Mouse (Mus musculus) right cerebral cortex, postnatal 10 days (tissue): ENCODE measurements around the gene Snap23.
"Not testable (repeated sequence)": the region's sequence is repeated elsewhere in the genome, so short reads cannot be mapped to it uniquely, and the experiment has no call there.

Experiments used
- DNase-seq, 2 experiments: peaks; one replicate each; pipeline ENCODE4 v3.0.0; 2021; ENCODE audit warnings: low spot score in 2 of 2

Snap23 gene

DNA sequence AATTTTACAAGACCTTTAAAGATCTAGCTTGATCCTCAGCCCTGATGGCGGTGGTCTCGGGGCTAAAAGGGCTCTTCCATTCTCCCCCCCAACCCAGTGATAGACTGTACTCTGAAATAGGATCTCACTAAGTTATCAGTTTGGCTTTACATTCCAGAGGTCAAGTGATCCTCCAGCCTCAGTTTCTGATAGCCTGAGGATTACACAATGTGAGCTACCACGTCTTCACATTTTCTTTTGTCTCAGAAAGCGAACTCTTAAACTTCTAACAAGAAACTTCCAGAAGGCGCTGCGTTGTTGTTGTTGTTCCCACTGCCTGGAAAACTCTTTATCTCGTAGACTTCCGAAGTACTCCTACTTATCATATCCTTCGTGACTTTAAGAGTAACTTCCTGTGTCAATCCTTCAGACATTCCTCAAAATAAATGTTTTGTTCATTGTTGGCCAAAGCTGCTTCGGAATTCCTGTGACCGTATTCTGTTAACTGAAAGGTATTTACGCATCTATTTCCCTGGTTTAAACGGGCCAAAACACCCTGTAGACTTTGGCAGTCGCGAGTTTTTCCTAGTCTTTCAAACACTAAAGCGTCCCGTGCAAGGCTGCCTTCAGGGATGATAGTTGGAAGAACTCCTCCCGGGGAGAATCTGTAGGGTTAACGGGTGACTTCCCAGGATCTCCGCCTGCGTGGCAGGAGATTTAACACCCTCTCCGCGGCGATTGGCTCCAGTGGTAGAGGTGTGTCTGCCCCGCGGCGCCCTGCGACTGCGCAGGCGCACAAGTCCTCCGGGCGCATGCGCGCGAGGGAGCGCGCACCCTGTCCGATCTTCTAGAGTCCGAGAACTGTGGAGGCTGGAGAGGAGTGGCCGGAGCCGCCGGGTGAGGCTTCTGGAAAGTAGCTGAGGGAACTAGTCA, at the start of gene Snap23:
Snap23 (plus strand) TSS at position 786 of the 912 bp plus-strand sequence.
- DNase-seq = peak; percentile 96

DNA sequence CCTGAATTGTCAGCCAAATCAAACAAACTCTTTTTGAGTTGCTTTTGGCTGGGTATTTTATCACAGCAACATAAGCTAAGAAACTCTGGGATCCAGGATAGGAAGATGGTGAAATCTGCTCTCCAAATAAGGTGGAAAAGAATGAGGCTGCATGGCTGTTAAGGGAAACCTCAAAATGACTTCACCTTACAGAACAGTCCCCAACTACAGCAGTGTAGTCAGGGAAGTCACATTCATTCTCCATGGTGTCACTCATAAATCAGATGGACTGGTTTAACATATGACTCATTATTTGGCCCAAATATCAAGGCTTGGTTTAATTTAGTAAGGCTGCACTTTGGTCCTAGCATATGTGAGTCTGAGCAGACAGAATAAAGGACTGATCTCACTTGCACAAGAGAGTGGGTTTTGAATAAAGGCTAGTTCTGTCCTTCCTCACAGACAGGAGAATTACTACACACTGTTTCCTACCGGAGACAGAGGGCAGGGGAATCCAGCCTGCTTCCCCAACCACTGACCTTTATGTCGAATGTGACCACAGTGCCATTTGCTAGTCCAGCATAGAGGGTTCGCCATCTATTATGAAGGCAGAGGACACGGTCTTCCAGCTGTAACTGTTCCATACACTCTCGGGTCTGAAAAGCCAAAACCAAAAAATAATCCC, 48.8 kb upstream of the Snap23 start:
- DNase-seq = no peak

DNA sequence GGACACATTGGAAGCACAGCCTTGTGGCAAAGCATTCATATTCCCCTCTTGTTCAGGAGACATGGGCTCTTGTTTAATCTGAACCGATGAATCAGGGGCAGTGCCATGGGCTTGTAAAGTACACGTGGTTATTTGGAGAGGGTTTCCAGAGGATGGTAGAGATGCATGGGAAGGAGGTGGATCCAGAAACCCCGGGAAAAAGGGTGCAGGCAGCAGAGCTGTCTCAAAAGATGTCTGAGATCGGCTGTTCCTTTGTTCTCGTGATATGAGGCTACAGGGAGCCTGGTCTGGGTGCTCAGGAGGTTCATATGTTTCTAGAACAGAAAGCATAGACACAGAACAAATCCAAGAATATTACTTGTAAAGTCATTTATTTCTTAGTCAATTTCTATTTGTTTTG, 40.7 kb upstream of the Snap23 start:
- no peak for DNase-seq

DNA sequence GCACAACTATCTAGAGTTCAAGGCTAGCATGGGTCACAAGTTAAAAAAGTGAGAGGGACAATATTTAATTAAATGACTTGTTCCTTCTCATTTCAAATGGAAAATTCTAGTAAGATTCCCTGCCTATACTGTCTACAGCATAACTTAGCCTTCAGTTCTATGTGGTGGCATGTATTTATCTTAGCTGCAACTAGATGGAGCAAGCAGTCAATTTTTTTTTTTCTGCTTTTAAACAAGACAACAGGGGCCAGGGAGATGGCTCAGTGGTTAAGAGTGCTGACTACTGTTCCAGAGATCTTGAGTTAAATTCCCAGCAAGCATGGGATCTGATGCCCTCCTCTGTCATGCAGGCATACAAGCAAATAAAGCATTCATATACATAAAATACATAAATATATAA, 37.9 kb upstream of the Snap23 start:
- DNase-seq = no peak

DNA sequence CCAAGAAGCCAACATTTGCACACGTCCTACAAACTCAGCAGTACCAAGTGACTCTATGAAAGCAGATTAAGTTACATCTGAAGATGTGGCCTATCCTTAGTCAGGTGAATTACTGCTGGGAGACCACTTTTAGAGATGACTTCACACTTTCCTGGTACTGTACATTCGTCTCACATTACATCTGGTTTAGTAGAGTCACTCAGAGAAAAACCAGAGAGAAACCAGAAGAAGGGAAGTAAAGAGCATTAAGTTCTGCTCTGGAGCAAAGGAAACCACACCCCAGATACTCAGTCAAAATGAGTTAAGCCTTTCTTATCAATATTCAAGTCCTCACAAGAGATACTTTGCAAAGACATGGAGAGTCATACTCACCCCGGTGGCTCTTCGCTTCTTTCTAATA, 36.2 kb upstream of the Snap23 start:
- no peak for DNase-seq

DNA sequence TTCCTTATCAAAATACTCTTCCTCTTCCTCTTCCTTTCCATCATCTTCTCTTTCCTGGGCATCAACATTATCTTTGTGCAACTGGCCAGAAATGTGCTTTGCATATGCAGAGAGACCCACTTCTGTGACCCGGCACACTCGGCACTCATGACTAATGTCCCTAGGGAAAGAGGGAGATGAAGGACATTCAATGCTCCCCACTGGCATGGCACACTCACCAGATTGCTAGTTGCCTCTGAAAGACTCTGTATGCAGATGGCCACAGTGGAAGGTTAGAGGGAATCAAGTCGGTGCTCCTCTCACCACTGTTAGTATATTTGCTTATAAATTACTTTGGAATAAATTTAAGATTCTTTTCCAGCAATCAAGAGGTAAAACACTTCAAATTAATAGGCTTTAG, 28.1 kb upstream of the Snap23 start:
- DNase-seq = no peak

DNA sequence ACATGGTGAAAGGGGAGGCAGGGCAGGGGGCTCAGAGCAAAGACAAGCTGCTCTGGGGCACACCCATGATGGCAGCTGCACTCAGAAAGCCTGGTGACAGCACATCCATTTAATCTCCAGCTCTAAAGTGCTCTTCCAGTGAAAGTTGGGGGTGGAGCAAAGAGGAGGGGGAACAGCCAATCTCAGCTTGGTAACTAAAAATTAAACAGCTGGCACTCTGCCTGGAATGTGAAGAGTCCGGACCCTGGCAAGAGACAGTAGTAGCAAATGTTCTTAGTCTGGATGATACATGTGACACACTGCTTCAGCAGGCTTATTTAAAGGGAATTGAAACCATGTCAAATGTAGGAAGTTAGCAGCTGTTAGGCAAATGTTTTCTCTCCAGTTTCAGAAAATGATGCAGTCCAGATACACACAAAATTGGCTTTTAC, 27.7 kb upstream of the Snap23 start:
- peak; percentile 83 to 92 for DNase-seq

DNA sequence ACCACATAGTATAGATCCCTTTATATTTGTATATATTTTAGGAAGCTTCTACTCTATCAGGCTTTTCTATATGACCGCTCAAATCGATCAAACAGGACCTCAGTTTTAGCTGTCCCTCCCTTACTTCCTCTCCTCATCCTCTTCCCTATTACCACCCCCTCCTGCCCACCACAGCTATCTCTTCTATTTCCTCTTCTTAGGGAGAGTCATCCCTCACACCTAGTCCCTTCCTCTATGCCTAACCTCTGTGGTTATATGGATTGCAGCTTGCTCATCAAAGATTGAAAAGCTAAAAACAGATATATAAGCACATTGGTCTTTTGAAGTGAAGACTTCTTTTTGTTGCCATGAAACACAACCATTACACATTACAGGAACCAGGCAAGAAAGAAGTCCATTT, 22.7 kb upstream of the Snap23 start:
- DNase-seq = no peak

DNA sequence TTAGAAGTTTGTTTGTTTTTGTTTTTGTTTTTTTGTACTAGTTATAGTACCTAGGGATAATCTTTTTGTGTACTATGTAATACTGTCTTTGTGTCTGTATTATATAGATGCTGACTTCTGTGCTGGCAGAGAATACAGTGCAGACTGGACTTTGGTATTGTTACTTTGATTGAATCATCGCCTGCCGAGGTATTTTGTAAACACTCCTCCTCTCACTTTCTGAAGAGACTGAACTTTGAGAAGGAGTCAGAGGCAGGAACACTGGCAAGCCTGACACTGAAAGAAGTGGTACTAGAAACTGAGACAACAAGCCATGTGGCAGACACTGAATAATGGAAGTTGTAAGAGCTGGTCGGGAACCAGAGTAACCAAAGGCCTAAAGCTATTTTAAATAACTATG, 10.6 kb upstream of the Snap23 start:
- DNase-seq = no peak

DNA sequence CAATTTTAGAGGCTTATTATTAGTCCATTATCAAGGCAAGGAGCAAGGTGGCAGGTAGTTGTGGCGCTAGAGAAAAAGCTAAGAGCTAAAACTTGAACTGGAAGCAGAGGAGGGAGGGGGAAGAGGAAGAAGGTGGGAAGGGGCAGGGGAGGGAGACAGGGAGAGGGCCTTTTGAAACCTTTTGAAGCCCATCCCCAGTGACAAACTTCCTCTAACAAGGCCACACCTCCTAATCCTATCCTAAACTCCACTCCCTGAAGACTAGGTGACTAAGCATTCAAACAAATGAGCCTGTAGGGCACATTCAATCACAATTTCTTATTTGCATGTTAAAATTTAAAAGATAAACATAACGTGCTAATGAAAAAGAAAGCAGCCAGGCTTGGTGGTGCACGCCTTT, 8.7 kb upstream of the Snap23 start:
- DNase-seq = no peak

DNA sequence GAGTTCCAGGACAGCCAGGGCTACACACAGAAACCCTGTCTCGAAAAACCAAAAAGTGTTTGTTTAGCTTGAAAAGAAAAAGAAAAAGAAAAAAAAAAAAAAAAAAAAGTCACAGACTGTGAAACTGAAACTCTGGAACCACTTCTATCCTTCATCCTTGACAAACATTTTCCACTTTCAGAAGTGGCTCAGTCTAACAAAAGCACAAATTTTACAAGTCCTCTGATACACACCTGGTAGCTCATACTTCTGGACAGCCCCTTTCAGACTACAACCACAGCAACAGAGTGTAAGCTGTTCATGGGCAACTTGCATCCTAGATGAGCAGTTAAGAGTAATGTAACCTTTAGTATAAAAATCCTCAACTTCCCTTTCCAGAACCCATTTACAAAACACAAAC, 5.9 kb upstream of the Snap23 start:
- DNase-seq = no peak

DNA sequence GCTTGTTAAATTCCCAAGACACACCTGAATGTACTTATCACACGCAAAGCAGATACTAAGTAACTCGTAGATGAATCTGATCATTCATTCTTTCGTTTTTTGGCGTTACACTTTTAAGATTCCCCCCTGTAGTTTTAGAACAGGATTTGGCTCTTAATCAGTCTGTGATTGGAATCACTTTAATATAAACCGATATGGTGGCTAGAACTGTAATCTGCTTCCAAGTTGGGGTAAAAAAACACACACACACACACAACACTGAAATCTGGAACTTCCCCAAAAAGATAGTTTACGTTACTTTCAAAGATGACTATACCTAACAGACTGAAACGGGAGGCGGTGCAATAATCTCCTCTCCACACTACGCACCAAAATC, 4.6 kb upstream of the Snap23 start:
- no peak for DNase-seq

DNA sequence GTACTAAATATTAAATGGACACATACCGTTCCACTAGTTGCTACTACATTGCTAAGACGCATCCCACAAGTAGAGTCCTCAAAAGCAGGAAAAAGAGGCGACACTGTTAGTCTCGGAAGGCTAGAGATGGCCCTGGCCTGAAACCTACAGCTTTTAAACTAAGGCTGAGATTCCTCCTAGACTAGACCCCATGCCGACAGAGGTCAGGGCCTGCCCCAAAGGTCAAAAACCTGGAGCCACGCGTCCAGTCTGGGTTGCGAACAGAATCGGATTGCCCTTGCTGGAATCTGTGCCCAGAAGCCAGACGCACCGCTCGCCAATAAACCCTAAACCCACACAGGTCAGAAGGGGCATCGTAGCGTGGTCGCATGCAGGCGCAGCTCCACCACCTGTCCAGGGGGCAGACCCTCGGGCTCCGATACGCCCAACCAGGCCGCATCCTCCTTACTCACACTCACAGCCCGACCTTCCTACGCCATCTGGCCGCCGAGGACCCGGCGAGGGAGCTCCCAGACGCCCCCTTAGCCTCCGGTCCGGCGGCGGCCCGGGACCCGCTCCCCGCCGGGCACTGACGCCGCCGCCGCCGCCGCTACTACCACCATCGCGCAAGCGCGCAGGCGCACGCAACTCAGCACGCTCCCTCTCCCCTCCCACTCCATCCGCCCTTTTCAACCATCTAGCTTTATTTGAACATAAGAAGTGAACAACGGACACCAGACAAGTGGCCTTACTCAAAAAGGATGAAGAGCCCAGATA, 4.1 kb upstream of the Snap23 start, which contains the start of gene Zfp106:
Zfp106 (minus strand) TSS at position 609 of the 756 bp plus-strand sequence.
- peak; percentile 90 to 91 for DNase-seq

DNA sequence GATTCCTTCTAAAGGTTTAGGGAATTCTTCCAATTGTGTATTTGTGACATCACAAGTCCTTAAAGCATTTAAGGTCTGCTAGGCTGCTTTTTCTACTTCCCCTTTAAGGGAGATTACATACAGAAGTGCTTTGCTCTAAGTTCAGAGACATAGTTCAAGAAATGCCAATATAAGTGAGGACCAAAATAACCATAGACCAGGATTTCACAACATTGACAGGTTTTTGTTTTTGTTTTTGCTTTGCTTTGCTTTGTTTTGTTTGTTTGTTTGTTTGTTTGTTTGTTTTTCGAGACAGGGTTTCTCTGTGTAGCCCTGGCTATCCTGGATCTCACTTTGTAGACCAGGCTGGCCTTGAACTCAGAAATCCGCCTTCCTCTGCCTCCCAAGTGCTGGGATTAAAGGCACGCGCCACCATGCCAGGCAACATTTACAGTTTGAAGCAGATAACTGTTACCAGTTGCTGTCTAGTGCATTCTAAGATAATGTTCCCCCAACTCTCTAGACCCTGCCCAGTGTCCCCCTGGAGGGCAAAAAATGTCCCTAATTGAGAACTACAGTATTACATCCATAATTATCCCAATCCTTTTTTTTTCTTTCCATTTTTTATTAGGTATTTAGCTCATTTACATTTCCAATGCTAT, 2.8 kb upstream of the Snap23 start:
- DNase-seq = not testable (repeated sequence)

DNA sequence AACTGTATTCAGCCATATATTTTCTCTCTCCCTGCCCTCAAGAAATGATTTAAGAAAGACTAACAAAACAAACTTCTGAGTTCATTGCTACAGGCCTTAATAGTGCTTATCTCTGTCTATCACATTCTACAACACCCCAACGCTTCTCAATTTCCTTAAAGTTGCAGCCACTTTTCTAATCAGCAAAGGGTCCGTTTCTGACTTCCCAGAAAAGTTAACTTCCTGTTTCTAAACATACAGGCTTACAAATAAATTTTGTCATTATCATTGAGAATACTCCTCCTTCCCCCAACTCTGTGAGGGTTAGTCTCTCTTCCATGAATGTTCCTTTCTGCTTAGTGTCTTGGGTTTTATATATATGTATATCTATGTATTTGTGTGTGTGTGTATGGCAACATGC, 2.1 kb upstream of the Snap23 start:
- no peak for DNase-seq

DNA sequence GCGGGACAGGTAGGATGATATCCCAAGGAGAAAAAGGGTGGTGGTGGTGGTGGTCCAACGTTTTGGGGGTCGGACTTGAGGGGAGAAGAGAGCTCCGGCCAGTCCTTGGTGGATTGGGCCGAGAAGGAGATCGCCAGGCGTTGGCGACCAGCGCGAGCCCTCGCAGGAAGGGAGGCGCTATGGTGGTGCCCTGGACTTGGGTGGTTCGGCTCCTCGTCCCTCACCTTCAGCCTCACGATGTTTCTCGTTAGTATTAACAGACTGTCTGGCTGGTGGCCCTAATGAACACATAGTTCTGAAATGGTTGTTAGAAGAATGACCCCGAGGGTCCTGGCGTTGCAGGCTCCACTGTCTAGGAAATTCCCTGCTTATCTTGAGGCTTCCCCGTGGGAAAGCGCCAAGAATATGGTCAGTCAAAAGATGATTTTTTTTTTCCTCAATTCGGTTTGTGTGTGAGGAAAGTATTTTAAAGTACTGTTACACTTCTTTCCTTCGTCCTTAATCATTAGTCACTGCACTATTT, 388 bp downstream of the Snap23 start:
- no peak for DNase-seq

DNA sequence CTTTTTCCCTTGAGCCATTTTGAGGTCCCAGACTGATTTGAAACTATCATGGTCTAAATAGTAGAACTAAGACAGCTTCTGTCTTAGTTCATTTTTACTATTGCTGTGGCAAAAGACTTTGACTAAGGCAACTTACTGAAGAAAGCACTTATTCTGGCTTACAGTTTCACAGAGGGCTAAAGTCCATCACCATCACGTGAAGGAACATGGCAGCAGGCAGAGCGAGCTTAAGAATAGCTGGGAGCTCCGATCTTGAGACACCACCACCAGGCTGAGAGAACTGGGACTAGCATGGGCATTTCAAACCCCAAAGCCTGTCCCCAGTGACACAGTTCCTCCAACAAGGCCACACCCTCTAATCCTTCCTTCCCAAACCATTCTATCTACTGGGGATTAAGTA, 3.6 kb downstream of the Snap23 start:
- no peak for DNase-seq

DNA sequence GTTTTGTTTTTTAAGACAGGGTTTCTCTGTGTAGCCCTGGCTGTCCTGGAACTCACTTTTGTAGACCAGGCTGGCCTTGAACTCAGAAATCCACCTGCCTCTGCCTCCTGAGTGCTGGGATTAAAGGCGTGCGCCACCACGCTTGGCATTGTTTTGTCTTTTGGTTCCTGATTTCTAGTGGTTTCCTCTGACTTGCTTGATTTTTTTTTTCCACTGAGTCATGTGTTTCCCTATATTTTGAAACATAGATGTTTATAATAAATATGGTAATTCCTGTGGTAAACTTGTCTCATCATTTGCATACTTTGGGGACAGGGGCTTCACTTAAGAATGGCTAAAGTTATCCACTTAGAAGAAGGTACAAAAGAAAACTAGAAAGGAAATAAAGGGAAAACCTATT, 4.7 kb downstream of the Snap23 start:
- not testable (repeated sequence) for DNase-seq

DNA sequence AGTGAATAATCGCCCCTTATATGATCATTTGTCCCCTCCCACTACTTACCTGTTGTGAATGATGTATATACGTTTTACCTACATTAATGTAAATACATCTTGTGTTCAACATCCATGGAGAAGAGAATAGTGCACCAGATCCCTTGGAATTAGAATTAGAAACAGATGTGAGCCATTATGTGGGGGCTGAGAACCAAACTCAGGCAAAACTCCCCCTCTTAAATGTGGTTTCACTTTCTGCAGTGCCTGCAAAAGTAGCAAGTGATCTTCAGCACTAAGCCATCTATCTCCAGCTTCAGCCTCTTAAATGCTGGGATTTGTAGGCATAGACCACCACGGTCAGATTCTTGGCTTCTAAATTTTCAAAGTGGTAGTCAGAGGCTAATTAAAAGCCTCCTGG, 7.7 kb downstream of the Snap23 start:
- no peak for DNase-seq

DNA sequence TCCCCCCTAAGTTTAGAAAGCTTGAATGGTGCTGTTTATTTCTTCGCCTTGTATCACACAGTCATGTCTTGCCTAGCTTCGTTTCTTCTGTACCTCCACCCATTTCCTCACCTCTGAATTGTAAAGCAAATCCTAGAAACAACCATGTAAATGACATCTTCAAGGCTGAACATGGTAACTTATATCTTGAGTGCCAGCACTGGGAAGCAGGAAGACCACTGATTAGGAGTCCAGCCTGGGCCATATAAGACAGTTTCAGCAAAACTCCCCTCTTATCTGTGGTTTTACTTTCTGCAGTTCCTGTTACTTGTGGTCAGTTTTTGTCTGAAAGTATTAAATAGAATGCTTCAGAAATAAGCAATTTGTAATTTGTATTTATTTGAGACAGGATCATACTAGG, 8.5 kb downstream of the Snap23 start:
- DNase-seq = no peak

DNA sequence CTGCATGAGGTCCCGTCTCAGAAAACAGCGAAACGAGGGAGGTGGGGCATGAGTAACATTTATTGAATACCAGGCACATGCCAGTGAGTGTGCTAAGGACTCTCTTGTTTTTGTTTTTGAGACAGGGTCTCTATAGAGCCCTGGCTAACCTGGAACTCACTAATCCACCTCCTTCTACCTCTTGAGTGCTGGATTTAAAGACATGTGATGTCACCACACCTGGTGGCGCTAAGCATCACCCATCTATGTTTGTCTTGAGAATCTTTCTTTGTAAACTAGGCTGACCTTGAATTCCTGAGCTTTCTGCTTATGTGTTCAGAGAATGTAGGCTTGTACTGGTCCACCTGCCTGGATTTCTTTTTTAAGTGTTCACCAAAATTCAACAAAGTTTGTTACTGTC, 10.3 kb downstream of the Snap23 start:
- no peak for DNase-seq

DNA sequence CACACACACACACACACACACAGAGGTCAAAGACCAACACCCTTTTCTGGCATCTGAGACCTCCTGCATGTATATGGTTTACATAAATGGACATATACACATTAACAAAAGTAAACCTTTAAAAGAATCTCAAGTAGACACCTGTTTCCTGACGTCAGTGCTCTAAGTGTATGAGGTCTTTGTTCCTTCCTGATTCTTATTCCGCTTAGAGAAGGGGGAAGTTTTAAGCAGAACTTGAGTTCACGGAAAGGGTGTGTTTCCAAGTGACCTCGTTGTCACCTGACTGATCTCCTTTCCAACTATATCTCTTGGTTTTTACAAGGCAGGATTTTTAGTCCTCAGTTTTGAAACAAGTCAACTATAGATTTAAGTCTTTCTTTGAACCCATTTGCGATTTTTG, 10.8 kb downstream of the Snap23 start:
- no peak for DNase-seq
